Mouse (Mus musculus) common myeloid progenitor, adult 5-6 weeks (primary cell): Measurements from ENCODE around the gene Gm21887. TPM values are rescaled to one million over a fixed set of nuclear protein-coding genes. Genes with fewer than 3 reads are reported as not detected.
"Not testable (repeated sequence)": the region's sequence is repeated elsewhere in the genome, so short reads cannot be mapped to it uniquely, and the experiment has no call there.

Experiments used
- ATAC-seq: replicated peaks from 2 replicates; pipeline ENCODE4 v1.8.0; 2016; ENCODE audit warnings: low read depth, mild to moderate bottlenecking, moderate TSS enrichment, inconsistent platforms; ENCODE audit not compliant: poor library complexity, severe bottlenecking
- total RNA-seq: library from RNA; stranded (forward); fragments of 200-1000, 187-1606 nt; gene quantifications from 2 replicates; pipeline ENCODE4 v1.2.3, GENCODE M21; 2017

Gm21887 gene
- total RNA-seq = 108 and 116 TPM in 2 replicates

GRCm38 (mm10) chrX:170009016-170009750 lies at the start of gene Gm21887:
Gene Gm21887 (plus strand): TSS chrX:170009659.
- peak; percentile 22 for ATAC-seq

DNA sequence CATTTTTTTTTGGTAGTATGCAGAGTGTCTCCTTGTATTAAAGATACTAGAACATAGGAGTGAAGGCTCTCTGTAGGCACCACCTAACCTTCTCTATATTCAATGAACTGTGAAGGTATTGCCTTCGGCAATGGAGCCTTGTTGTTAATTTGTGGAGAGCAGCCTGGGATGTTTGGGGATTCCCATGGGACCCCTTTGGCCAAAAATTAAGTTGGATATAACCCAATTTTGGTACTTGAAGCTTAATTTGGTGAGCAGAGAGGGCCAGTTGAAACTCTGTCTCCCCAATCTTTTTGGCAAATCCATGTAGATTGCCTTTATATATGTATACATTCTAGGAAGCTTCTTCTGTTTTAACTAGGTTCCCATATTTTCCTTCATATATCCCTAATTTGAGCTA lies 40.1 kb upstream of the Gm21887 start:
- no peak for ATAC-seq

GRCm38 (mm10) chrX:169969765-169970164 lies 39.7 kb upstream of the Gm21887 start:
- not testable (repeated sequence) for ATAC-seq

- ATAC-seq = not testable (repeated sequence)
Measured at GRCm38 (mm10) chrX:169970546-169970945, 38.9 kb upstream of the Gm21887 start.

DNA sequence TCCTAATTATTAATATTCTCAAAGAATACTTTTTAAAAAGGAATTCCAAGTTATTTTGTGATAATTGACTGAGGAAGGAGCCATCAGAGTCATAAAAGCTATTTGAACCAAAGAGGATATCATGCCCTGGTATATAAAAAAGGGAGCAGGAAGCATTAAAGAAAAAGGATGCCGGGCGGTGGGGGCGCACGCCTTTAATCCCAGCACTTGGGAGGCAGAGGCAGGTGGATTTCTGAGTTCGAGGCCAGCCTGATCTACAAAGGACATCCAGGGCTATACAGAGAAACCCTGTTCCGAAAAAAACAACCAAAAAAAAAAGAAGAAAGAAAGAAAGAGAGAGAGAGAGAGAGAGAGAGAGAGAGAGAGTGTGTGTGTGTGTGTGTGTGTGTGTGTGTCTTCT lies 37.9 kb upstream of the Gm21887 start:
- ATAC-seq = not testable (repeated sequence)

DNA sequence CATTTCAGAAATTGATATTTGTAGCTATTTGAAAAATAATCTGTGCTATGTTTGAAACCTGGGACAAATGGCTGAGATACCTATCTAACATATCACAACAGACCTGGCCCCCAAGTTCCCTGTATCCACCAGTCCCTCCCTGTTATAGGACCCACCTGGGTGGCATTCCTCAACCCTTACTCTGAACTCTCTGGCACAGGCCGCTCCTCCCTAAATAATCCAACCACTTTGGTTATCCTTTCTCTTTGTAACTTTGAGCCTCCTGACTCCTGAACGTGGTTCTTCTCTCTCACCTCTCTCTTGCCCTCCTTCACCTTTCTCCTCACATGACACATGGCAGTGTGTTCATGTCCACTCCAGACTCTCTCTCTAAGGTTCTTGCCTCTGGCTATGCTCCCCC lies 37.3 kb upstream of the Gm21887 start:
- ATAC-seq = not testable (repeated sequence)

DNA sequence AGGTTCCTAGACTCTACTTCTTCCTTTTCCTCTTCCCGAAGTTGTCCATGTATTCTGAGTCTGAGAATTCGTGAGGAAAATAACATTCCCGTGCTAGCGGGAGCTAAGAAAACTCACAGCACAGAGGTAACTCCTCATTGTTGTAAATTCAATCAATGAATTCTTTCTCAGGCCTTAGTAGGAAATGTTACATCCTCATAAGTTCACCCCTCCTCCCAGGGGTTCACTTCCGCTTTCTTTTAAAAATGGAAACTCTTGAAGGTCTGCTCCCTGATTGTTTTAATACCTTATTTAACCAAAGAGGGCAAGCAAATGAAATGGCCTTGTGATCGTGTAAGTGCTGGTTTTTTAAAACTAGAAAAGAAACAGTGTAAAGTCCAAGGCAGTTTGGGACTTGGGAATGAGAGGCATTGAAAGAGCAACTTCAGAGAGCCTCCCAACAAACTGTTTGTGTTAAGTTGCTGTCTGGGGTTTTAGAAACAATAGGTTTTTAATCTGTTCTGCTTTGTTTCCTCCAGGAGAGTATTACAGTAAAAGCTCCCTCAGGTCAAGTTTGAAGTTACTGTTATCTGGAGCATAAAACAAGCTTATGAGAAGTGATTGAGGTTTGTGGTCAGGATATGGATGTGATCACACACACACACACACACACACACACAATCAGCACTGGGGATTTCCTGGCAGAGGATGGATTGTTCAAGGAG lies 36.5 kb upstream of the Gm21887 start:
- ATAC-seq = peak; percentile 67

DNA sequence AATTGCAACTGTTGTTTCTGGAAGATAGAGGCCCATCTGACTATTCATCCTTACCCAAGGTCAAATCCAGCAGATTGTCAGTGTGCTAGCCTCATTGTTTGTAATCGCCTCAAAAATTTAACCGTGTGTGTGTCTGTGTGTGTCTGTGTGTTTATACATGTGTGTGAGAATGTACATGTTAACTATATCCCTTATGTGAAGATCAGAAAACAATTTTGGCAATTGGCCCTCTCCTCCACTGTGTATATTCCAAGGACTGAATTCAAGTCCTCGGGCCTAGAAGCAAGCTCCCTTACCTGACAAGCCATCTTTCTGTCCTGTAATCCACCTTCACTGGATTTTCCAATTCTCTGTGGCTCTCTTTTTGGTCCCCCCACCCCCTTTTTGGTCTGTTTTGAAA lies 35.7 kb upstream of the Gm21887 start:
- not testable (repeated sequence) for ATAC-seq

GRCm38 (mm10) chrX:169974456-169974855 lies 35.0 kb upstream of the Gm21887 start:
- not testable (repeated sequence) for ATAC-seq

- ATAC-seq = not testable (repeated sequence)
Measured at GRCm38 (mm10) chrX:169974974-169975373, 34.5 kb upstream of the Gm21887 start.

DNA sequence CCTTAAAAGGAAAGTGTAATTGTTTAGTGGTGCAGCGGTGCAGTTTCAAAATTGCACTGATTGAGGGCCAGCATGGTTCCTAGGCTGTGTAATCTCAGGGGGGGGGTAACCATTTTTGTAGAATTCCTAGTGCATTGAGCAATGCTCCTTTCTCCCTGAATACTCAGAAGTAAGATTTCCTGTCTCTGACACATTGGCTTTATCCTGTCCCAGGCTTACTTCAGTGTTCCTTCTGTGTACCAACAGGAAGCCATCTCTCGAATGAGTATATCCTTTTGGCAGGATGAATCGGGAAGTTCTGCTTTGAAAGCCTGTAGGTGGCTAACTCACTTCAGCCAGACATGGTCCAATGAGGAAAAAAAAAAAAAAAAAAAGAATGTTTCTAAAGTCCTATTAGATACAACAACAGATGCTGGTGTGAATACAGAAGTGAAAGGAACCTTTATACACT lies 33.8 kb upstream of the Gm21887 start:
- peak; percentile 2 for ATAC-seq

- ATAC-seq = not testable (repeated sequence)
Measured at GRCm38 (mm10) chrX:169976340-169976739, 33.1 kb upstream of the Gm21887 start.

DNA sequence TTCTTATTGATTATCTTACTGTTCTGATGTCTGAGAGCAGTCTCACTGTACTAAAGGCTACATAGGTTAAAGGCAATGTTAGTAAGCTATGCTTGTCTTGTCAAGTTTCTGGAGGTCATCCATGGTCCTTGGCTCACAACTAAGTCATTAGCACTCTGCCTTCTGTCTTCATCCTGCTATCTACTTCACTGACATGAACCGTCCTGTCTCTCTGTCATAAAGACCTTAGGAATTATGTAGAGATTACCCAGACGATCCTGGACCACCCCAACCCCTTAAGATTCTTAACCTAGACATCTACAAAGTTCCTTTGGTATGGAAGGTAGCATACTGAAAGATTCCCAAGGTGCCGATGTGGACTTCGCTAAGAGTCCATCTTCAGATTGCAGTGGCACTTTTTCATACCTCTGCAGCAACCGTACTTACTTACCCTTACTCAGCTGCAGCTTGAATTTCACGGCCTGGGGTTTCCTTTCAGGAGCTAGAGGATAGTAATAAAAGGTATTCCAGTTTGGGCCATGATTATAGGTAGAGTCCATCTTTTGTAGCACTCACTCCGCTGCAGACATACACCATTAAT lies 31.5 kb upstream of the Gm21887 start:
- ATAC-seq = not testable (repeated sequence)

DNA sequence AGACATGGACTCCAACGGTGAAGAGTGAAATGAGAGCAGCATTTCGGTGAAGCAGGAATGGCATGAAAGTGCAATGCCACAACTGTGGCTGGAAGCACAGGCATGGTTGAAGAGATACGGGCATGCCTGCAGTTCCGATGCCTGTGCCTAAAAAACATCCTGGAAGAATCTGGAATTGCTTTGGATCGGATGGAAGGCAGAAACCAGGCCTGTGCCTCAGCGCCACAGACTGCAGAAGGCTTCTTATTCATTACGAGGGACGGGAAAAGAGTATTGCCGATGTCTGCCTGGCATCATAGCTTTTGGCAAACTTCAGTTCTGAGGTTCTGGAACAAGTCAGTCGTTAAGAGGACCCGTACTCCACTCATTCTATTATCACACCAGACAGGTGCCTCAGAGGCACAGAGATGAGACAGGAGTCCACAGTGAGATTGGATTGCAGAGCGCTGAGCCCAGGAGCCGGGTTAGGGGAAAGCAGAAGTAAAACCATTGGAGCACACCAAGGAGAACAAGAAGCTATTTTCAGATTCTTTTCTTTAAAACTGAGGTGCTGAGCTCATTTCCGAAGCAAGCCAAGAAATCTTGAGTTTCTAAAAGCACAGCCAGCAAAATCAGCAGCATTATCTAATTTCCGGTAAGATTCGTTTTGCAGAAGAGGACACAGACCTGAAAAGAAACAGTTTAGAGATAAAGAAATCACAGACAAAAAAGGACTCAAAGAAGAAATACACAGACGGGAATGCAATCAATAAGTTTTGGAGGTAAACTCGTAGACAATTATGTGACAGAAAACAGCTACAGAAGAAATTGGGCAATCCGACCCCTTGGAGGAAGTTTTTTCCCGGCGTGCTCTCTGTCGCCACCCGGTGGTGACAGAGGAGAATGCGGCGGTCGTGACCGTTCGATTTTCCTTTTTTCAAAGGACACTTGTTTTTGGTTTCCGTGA lies 30.8 kb upstream of the Gm21887 start:
- peak; percentile 49 for ATAC-seq

GRCm38 (mm10) chrX:169979461-169980202 lies 29.8 kb upstream of the Gm21887 start:
- not testable (repeated sequence) for ATAC-seq

DNA sequence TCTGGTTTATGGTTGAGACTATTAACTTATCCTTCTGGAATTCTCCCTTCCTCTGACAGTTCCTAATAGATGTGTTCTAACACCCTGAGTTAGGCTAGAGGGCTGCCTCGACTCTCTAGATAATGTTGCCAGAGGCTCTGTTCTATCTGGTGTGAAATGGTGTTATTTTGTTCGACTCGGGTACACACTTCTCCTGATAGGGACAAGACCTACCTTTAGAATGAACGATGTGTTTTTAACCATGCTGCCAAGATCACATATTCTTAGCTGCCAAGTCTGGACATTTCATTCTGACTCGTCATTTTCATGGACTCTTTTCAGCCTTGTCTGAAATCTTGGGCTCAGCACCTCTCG lies 29.3 kb upstream of the Gm21887 start:
- ATAC-seq = not testable (repeated sequence)

- 0 out of 2 replicates have a peak, but pooled peaks have one; percentile 2 for ATAC-seq
Measured at GRCm38 (mm10) chrX:169980809-169981289, 28.6 kb upstream of the Gm21887 start.

DNA sequence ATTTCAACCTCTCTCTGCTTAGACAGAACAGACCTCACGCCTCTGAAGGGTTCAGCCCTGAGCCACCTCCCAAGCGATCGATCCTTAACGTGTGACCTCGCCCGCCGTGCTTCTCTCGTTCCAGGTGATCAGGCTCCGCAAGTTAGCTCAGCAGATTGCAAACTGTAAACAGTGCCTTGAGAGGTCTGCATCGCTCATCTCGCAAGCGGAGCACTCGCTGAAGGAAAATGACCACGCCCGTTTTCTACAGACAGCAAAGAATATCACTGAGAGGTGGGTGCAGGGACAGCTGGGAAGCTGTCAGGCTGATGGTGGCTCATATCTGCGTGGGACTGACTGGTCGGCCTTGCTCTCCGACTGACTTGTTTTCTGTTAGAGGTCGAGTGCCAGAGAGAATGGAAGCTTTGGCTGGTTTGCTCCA lies 27.7 kb upstream of the Gm21887 start:
- not testable (repeated sequence) for ATAC-seq
